Mouse (Mus musculus) liver, adult 2 months (tissue): ENCODE measurements around the gene Lztr1. TPM values are rescaled to one million over a fixed set of nuclear protein-coding genes. Genes with fewer than 3 reads are reported as not detected.
A peak's percentile ranks its signal among the peaks of the same experiment; 100 is the strongest.

ENCODE experiments used
- DNase-seq: peaks from one replicate; pipeline ENCODE4 v3.0.0-alpha.2; 2011; ENCODE audit warnings: low read depth, low spot score; ENCODE audit errors: extremely low read depth
- H3K27ac ChIP-seq: fragments of 200-500 bp; replicated peaks from 2 replicates; pipeline ENCODE4 v1.5.1; 2012; ENCODE audit warnings: low read depth, mild to moderate bottlenecking, control low read depth, inconsistent platforms, low read length; ENCODE audit not compliant: insufficient read depth
- H3K27me3 ChIP-seq: fragments of 200-500 bp; 2 replicates; pipeline ENCODE4 v1.6.1; 2012; ENCODE audit warnings: mild to moderate bottlenecking, moderate library complexity, low read length, inconsistent platforms; ENCODE audit not compliant: control insufficient read depth, insufficient read depth
- H3K36me3 ChIP-seq: fragments of 200-500 bp; 2 replicates; pipeline ENCODE4 v1.6.1; 2012; ENCODE audit warnings: low read length, inconsistent platforms; ENCODE audit not compliant: control insufficient read depth, insufficient read depth
- H3K4me1 ChIP-seq: fragments of 200-500 bp; 2 replicates; pipeline ENCODE4 v1.6.1; 2011; ENCODE audit warnings: low read length; ENCODE audit not compliant: control insufficient read depth, insufficient read depth
- H3K4me3 ChIP-seq: fragments of 200-500 bp; 2 replicates; pipeline ENCODE4 v1.5.1; 2011; ENCODE audit warnings: low read depth, mild to moderate bottlenecking, control low read depth, low read length, moderate library complexity; ENCODE audit not compliant: insufficient read depth
- H3K79me2 ChIP-seq: fragments of 200-500 bp; 2 replicates; pipeline ENCODE4 v1.6.1; 2012; ENCODE audit warnings: inconsistent platforms, mild to moderate bottlenecking, low read length, moderate library complexity; ENCODE audit not compliant: control insufficient read depth, insufficient read depth
- H3K9ac ChIP-seq: fragments of 200-500 bp; 2 replicates; pipeline ENCODE4 v1.6.1; 2012; ENCODE audit warnings: low read depth, mild to moderate bottlenecking, control low read depth, inconsistent platforms, low read length
- CTCF ChIP-seq: fragments of 200-500 bp; IDR thresholded peaks from 2 replicates; pipeline ENCODE4 v1.5.1; 2011; ENCODE audit warnings: low read depth, low read length, control low read depth
- POLR2A ChIP-seq: fragments of 200-500 bp; IDR thresholded peaks from 2 replicates; pipeline ENCODE4 v1.6.1; 2011; ENCODE audit warnings: low read length, control low read depth; ENCODE audit not compliant: insufficient read depth; ENCODE audit errors: extremely low read depth
- WGBS: fragments of 180-500 bp; shearing (Covaris S2); methylation state at CpG from one replicate; pipeline ENCODE4 v1.1.7; 2018; 5-methylcytosine and 5-hydroxymethylcytosine counted together
- polyA plus RNA-seq: library from polyadenylated mRNA; depleted of rRNA; stranded (reverse); fragments of >200 nt; gene quantifications from 2 replicates; pipeline ENCODE4 v1.2.3, GENCODE M21; 2012; rRNA removed
- total RNA-seq: library from RNA; depleted of rRNA; stranded (reverse); fragments of >200 nt; gene quantifications from 2 replicates; pipeline ENCODE4 v1.2.3, GENCODE M21; 2014; rRNA removed

Lztr1 gene
- total RNA-seq (39.0 and 53.0 TPM in 2 replicates), polyA plus RNA-seq (83.5 and 96.7 TPM in 2 replicates)

- Histone ChIP-seq H3K9ac (peak within 1 kb of the TSS; percentile 86), H3K4me3 (peak within 1 kb of the TSS; percentile 94), H3K36me3 (no peaks in the 10 kb centered on the region; the same call in 1 of the 2 replicates), H3K27ac (peak within 1 kb of the TSS; percentile 92), H3K27me3 (no peaks in the 10 kb centered on the region), H3K4me1 (peaks cover 7% of the 10 kb centered on the region), H3K79me2 (peaks cover 4% of the 10 kb centered on the region; the same call in 1 of the 2 replicates)
- DNase-seq, result peak; percentile 77
- under 1% methylated on average over 50 of the region's 50 CpGs for WGBS
- TF ChIP-seq POLR2A, result peak; percentile 52; the same call in 1 of the 2 replicates
- TF ChIP-seq CTCF, result no peak
Observed at GRCm38 (mm10) chr16:17508546-17509239, at the start of gene Lztr1. Lztr1 (plus strand) TSS chr16:17508688.

GRCm38 (mm10) chr16:17460254-17460653, 48.2 kb upstream of the Lztr1 start:
- TF ChIP-seq POLR2A (no peak), CTCF (no peak)
- Histone ChIP-seq H3K36me3 (peaks cover 4% of the 10 kb centered on the region; the same call in 1 of the 2 replicates), H3K4me1 (peaks cover 36% of the 10 kb centered on the region), H3K27ac (no peak overlapping the region), H3K79me2 (peaks cover 58% of the 10 kb centered on the region), H3K9ac (no peak overlapping the region), H3K27me3 (no peaks in the 10 kb centered on the region), H3K4me3 (no peak overlapping the region)
- WGBS, result 79% methylated on average over 4 of the region's 4 CpGs
- peak; percentile 49 for DNase-seq

- 66% methylated on average over 1 of the region's 1 CpGs for whole genome bisulfite sequencing
- peaks cover 50% of the 10 kb centered on the region for H3K79me2 ChIP-seq
- DNase-seq, result no peak
- H3K36me3 ChIP-seq, result peaks cover 2% of the 10 kb centered on the region; the same call in 1 of the 2 replicates
- no peak overlapping the region for H3K9ac ChIP-seq
- H3K4me1 ChIP-seq, result peaks cover 32% of the 10 kb centered on the region
- H3K4me3 ChIP-seq, result no peak overlapping the region
- no peak overlapping the region for H3K27ac ChIP-seq
- TF ChIP-seq POLR2A (no peak), CTCF (no peak)
- no peaks in the 10 kb centered on the region for H3K27me3 ChIP-seq
Observed at GRCm38 (mm10) chr16:17461596-17461995, 46.9 kb upstream of the Lztr1 start.

GRCm38 (mm10) chr16:17463184-17463583, 45.3 kb upstream of the Lztr1 start:
- H3K79me2 ChIP-seq, result peaks cover 42% of the 10 kb centered on the region
- WGBS, result 60% methylated on average over 2 of the region's 2 CpGs
- peaks cover 39% of the 10 kb centered on the region for H3K4me1 ChIP-seq
- no peaks in the 10 kb centered on the region for H3K27me3 ChIP-seq
- DNase-seq, result no peak
- no peak overlapping the region for H3K4me3 ChIP-seq
- no peak for TF ChIP-seq CTCF
- no peak for TF ChIP-seq POLR2A
- H3K27ac ChIP-seq, result peak overlapping the region; percentile 81
- H3K9ac ChIP-seq, result no peak overlapping the region
- H3K36me3 ChIP-seq, result peaks cover 2% of the 10 kb centered on the region; the same call in 1 of the 2 replicates

GRCm38 (mm10) chr16:17466875-17467663, 41.4 kb upstream of the Lztr1 start:
- no peak for DNase-seq

More at GRCm38 (mm10) chr16:17466875-17467663, 41.4 kb upstream of the Lztr1 start:
- Histone ChIP-seq H3K36me3 (peaks cover 17% of the 10 kb centered on the region), H3K79me2 (peaks cover 29% of the 10 kb centered on the region; the same call in 1 of the 2 replicates), H3K4me3 (no peak overlapping the region), H3K27me3 (no peaks in the 10 kb centered on the region), H3K9ac (no peak overlapping the region), H3K27ac (no peak overlapping the region), H3K4me1 (peaks cover 19% of the 10 kb centered on the region)
- 48% methylated on average over 4 of the region's 4 CpGs for WGBS
- no peak for TF ChIP-seq CTCF
- TF ChIP-seq POLR2A, result no peak
